Mouse (Mus musculus): ENCODE measurements around the gene Srsf5. TPM values are rescaled to one million over a fixed set of nuclear protein-coding genes. Genes with fewer than 3 reads are reported as not detected.

Gene Srsf5
- total and polyA plus RNA-seq, 2 experiments from 2014 or later: 252 to 475 TPM

DNA sequence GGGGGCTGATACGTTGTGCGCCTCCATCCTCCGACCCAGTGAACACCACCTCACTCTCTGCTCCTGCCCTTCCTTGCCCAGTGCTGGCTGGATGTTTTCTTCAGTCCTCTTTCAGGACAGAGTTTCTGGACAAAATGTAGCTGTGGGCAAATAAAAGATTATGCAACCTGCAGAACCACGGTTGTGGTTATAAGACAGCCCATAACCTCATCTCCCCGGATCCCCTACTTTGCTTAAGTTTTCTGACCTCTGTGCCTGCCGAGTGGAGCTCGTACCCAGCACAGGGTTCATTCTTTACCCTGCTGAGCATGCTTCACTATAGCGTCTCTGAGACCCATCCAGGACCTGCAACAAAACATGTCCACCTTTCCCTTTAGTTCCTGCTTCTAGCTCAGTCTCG is 22.6 kb downstream of the Srsf5 start:
- Histone ChIP-seq H3K27ac (ENCODE audit: low read depth, low read length) (no peak overlapping the region), H3K4me3 (ENCODE audit: low read depth, low read length) (no peak overlapping the region), H3K9ac (replicated peaks; ENCODE audit: low read length, poor library complexity, severe bottlenecking) (no peak overlapping the region), H3K4me1 (ENCODE audit: insufficient read depth, low read length) (no peaks in the 10 kb centered on the region), H3K4me2 (ENCODE audit: low read depth, low read length, poor library complexity, severe bottlenecking) (no peak overlapping the region), H3K9me3 (ENCODE audit: low read length) (no peaks in the 10 kb centered on the region), H3K27me3 (ENCODE audit: insufficient read depth, low read length) (no peaks in the 10 kb centered on the region), H3K36me3 (ENCODE audit: insufficient read depth, low read length) (no peaks in the 10 kb centered on the region)
- no peak for DNase-seq (ENCODE audit: low spot score)
- WGBS: 92% methylated on average over 9 of the region's 9 CpGs
- TF ChIP-seq CTCF (IDR thresholded peaks at IDR 0.05): no peak
- ATAC-seq (ENCODE audit: low FRiP score): no peak

DNA sequence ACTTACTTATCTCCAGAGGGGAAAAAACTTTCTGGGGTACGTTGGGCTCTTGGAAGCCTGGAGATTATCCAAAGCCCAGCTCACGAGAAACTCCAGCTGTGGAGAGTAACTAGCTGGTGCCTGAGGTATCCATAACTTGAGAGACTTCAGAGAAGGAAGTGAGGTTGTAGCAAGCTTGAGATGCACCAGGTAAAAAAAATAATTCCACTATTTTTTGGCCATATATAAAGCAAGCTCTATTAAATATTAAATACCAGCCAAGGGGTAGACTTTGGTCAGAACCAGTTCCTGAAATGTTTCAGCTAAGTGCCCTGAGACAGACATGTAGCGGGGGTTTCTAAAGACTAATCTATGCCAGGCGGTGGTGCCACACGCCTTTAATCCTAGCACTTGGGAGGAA is 23.3 kb downstream of the Srsf5 start, which contains the start of gene Slc10a1:
Gene Slc10a1 (minus strand): TSS at position 101 of the 400 bp plus-strand sequence.
- ATAC-seq (ENCODE audit: low FRiP score) (no peak), DNase-seq (ENCODE audit: low spot score) (no peak)
- WGBS: 88% methylated on average over 5 of the region's 5 CpGs
- no peak for TF ChIP-seq CTCF (IDR thresholded peaks at IDR 0.05)
- Histone ChIP-seq H3K9me3 (ENCODE audit: low read length) (no peaks in the 10 kb centered on the region), H3K27ac (ENCODE audit: low read depth, low read length) (no peak within 1 kb of the TSS), H3K36me3 (ENCODE audit: insufficient read depth, low read length) (no peaks in the 10 kb centered on the region), H3K4me3 (ENCODE audit: low read depth, low read length) (no peak within 1 kb of the TSS), H3K9ac (replicated peaks; ENCODE audit: low read length, poor library complexity, severe bottlenecking) (no peak within 1 kb of the TSS), H3K4me2 (ENCODE audit: low read depth, low read length, poor library complexity, severe bottlenecking) (no peak within 1 kb of the TSS), H3K27me3 (ENCODE audit: insufficient read depth, low read length) (no peaks in the 10 kb centered on the region), H3K4me1 (ENCODE audit: insufficient read depth, low read length) (no peaks in the 10 kb centered on the region)

- Histone ChIP-seq H3K9ac (replicated peaks; ENCODE audit: low read length, poor library complexity, severe bottlenecking) (no peak overlapping the region), H3K27ac (ENCODE audit: low read depth, low read length) (no peak overlapping the region), H3K4me1 (ENCODE audit: insufficient read depth, low read length) (no peaks in the 10 kb centered on the region), H3K4me2 (ENCODE audit: low read depth, low read length, poor library complexity, severe bottlenecking) (no peak overlapping the region), H3K4me3 (ENCODE audit: low read depth, low read length) (no peak overlapping the region), H3K9me3 (ENCODE audit: low read length) (no peaks in the 10 kb centered on the region), H3K36me3 (ENCODE audit: insufficient read depth, low read length) (no peaks in the 10 kb centered on the region), H3K27me3 (ENCODE audit: insufficient read depth, low read length) (no peaks in the 10 kb centered on the region)
- no peak for DNase-seq (ENCODE audit: low spot score)
- no peak for ATAC-seq (ENCODE audit: low FRiP score)
- no peak for TF ChIP-seq CTCF (IDR thresholded peaks at IDR 0.05)
- WGBS: 58% methylated on average over 8 of the region's 8 CpGs
Observed at GRCm38 (mm10) chr12:80970181-80970705, 24.9 kb downstream of the Srsf5 start.

- Histone ChIP-seq H3K27me3 (ENCODE audit: insufficient read depth, low read length) (no peaks in the 10 kb centered on the region), H3K9me3 (ENCODE audit: low read length) (no peaks in the 10 kb centered on the region), H3K4me3 (ENCODE audit: low read depth, low read length) (no peak overlapping the region), H3K27ac (ENCODE audit: low read depth, low read length) (no peak overlapping the region), H3K9ac (replicated peaks; ENCODE audit: low read length, poor library complexity, severe bottlenecking) (no peak overlapping the region), H3K4me1 (ENCODE audit: insufficient read depth, low read length) (no peaks in the 10 kb centered on the region), H3K4me2 (ENCODE audit: low read depth, low read length, poor library complexity, severe bottlenecking) (no peak overlapping the region), H3K36me3 (ENCODE audit: insufficient read depth, low read length) (no peaks in the 10 kb centered on the region)
- no peak for TF ChIP-seq CTCF (IDR thresholded peaks at IDR 0.05)
- DNase-seq (ENCODE audit: low spot score): no peak
- WGBS: 35% methylated on average over 3 of the region's 3 CpGs
- ATAC-seq (ENCODE audit: low FRiP score): no peak
Observed at GRCm38 (mm10) chr12:80971756-80972155, 26.5 kb downstream of the Srsf5 start.

GRCm38 (mm10) chr12:80975939-80976671 is 30.8 kb downstream of the Srsf5 start:
- Histone ChIP-seq H3K4me2 (ENCODE audit: low read depth, low read length, poor library complexity, severe bottlenecking) (no peak overlapping the region), H3K27ac (ENCODE audit: low read depth, low read length) (no peak overlapping the region), H3K9ac (replicated peaks; ENCODE audit: low read length, poor library complexity, severe bottlenecking) (no peak overlapping the region), H3K4me1 (ENCODE audit: insufficient read depth, low read length) (no peaks in the 10 kb centered on the region), H3K9me3 (ENCODE audit: low read length) (no peaks in the 10 kb centered on the region), H3K27me3 (ENCODE audit: insufficient read depth, low read length) (no peaks in the 10 kb centered on the region), H3K4me3 (ENCODE audit: low read depth, low read length) (no peak overlapping the region), H3K36me3 (ENCODE audit: insufficient read depth, low read length) (no peaks in the 10 kb centered on the region)
- TF ChIP-seq CTCF (IDR thresholded peaks at IDR 0.05): no peak
- DNase-seq (ENCODE audit: low spot score) (no peak), ATAC-seq (ENCODE audit: low FRiP score) (no peak)
- 85% methylated on average over 11 of the region's 11 CpGs for WGBS

DNA sequence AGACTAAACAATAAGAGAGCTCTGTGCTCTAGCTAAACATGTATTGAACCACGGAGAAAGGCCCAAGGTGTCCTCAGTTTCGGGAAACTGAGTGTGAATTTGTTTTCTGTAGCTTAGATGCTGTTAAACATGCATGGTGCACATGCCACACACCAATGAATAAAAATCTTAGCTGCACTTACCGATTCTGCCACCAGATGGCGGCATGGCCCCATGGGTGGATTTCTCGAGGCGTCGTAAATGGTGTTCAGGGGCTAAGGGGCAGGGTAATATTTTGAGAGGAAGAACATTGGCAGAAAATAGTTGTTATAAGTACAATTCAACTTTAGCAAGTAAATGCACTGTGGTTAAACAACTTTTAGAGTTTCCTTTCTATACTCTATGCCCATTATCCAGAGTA is 37.0 kb downstream of the Srsf5 start:
- Histone ChIP-seq H3K27ac (ENCODE audit: low read depth, low read length) (no peak overlapping the region), H3K36me3 (ENCODE audit: insufficient read depth, low read length) (no peaks in the 10 kb centered on the region), H3K27me3 (ENCODE audit: insufficient read depth, low read length) (no peaks in the 10 kb centered on the region), H3K4me2 (ENCODE audit: low read depth, low read length, poor library complexity, severe bottlenecking) (no peak overlapping the region), H3K9ac (replicated peaks; ENCODE audit: low read length, poor library complexity, severe bottlenecking) (no peak overlapping the region), H3K9me3 (ENCODE audit: low read length) (no peaks in the 10 kb centered on the region), H3K4me1 (ENCODE audit: insufficient read depth, low read length) (no peaks in the 10 kb centered on the region), H3K4me3 (ENCODE audit: low read depth, low read length) (no peak overlapping the region)
- TF ChIP-seq CTCF (IDR thresholded peaks at IDR 0.05): peak; percentile 99
- peak; percentile 72 for DNase-seq (ENCODE audit: low spot score)
- 2% methylated on average over 7 of the region's 7 CpGs for WGBS
- ATAC-seq (ENCODE audit: low FRiP score): no peak
